Mouse (Mus musculus): ENCODE data around the gene Cep57l1.

DNA sequence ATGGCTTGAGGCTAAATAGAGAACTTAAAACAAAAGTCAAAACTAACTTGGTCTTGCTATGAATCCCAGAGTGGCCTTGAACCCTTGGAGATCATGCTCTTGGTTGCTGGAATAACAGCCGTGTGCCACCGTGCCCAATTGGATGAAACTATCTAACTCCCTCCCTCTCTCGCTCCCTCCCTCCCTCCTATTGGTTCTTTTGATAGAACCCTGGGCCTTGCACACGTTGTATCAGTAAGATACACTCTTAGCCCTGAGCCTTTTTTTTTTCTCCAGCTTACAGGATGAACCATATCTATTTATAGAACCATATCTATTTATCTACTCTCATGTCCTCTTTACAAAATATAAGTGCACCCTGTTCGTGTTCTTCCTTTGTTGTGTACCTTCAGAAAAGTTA lies 6.8 kb upstream of the Cep57l1 start:
- TF ChIP-seq CTCF (IDR thresholded peaks at IDR 0.05; ENCODE audit: low read depth) (no peak), EP300 (optimal IDR thresholded peaks at IDR 0.05) (no peak)
